Comparison of ENCODE assay signal across 14 mouse cellular contexts in the genomic region with DNA sequence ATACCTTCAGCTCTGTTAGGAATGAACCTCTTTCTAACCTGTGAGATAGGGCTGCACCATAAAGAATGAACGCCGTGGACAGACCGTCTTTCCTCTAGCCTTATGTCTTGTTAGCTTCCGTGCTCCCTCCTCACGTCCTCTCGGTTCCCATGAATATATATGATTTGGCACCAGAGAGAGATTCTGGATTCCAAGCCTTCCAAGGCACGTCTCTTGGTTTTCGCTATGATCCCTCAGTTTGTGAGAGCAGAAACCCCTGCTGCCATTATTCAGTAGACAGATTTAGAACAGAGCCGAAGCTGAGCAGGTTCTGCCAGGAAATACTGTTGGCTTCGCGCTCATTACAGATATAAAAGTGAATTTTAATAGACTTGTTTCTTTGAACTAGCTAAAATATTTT.
A peak's percentile ranks its signal among the peaks of the same experiment; 100 is the strongest.
DNase-seq lines count a peak whose midpoint lies in the region; ATAC-seq lines count a peak whose summit lies in the region.
"Had no signal": no experiment of that assay in that cellular context is flagged by ENCODE, and none has a peak within 500 bp of the region (broad histone marks: within the 10 kb centered on the region; RNA-seq: fewer than 3 reads in every experiment).

No protein-coding gene starts in this region.

- H3K9ac ChIP-seq in forebrain, embryonic 13.5 days = no peak overlapping the region
- no peak overlapping the region for H3K9ac ChIP-seq in hindbrain, embryonic 16.5 days (ENCODE audit: low read depth, low read length)
- H3K9ac ChIP-seq in hindbrain, embryonic 12.5 days = no peak overlapping the region
- no peak overlapping the region for H3K9ac ChIP-seq in neural tube, embryonic 13.5 days
- H3K9ac ChIP-seq: heart, embryonic 12.5 days; liver, embryonic 13.5 days had no signal

- no peaks in the 10 kb centered on the region for H3K36me3 ChIP-seq in forebrain, embryonic 13.5 days (ENCODE audit: poor library complexity, severe bottlenecking)
- H3K36me3 ChIP-seq in forebrain, embryonic 10.5 days (replicated peaks) = no peaks in the 10 kb centered on the region
- no peaks in the 10 kb centered on the region for H3K36me3 ChIP-seq in hindbrain, embryonic 16.5 days (ENCODE audit: control insufficient read depth, insufficient read depth, low read length)
- no peaks in the 10 kb centered on the region for H3K36me3 ChIP-seq in hindbrain, embryonic 12.5 days
- no peaks in the 10 kb centered on the region for H3K36me3 ChIP-seq in neural tube, embryonic 13.5 days
- H3K36me3 ChIP-seq: heart, embryonic 12.5 days; liver, embryonic 13.5 days had no signal

- no peak for DNase-seq in forebrain, embryonic 10.5 days (ENCODE audit: extremely low spot score, low spot score)
- DNase-seq in neural tube, embryonic 10.5 days (ENCODE audit: extremely low spot score, low spot score) = no peak
- DNase-seq in adrenal gland, adult 2 months = no peak
- DNase-seq: gastrocnemius, postnatal 10 days; kidney, postnatal 36 days; liver, embryonic 13.5 days; right cerebral cortex, postnatal 4 days; thymus, postnatal 14 days had no signal

- H3K27ac ChIP-seq in forebrain, embryonic 13.5 days = no peak overlapping the region
- H3K27ac ChIP-seq in forebrain, embryonic 10.5 days = no peak overlapping the region
- H3K27ac ChIP-seq in hindbrain, embryonic 16.5 days (ENCODE audit: low read depth, low read length) = no peak overlapping the region
- H3K27ac ChIP-seq in hindbrain, embryonic 12.5 days = no peak overlapping the region
- H3K27ac ChIP-seq in neural tube, embryonic 13.5 days (replicated peaks) = peak overlapping the region; percentile 39
- H3K27ac ChIP-seq: liver, embryonic 13.5 days had no signal

- no peaks in the 10 kb centered on the region for H3K27me3 ChIP-seq in forebrain, embryonic 13.5 days
- no peaks in the 10 kb centered on the region for H3K27me3 ChIP-seq in forebrain, embryonic 10.5 days (ENCODE audit: poor library complexity, severe bottlenecking)
- H3K27me3 ChIP-seq in hindbrain, embryonic 16.5 days (replicated peaks; ENCODE audit: control insufficient read depth, insufficient read depth, low read length) = no peaks in the 10 kb centered on the region
- no peaks in the 10 kb centered on the region for H3K27me3 ChIP-seq in hindbrain, embryonic 12.5 days
- H3K27me3 ChIP-seq in neural tube, embryonic 13.5 days = no peaks in the 10 kb centered on the region
- H3K27me3 ChIP-seq: heart, embryonic 12.5 days; liver, embryonic 13.5 days had no signal

- H3K4me3 ChIP-seq in forebrain, embryonic 13.5 days = no peak overlapping the region
- H3K4me3 ChIP-seq in forebrain, embryonic 10.5 days = no peak overlapping the region
- H3K4me3 ChIP-seq in hindbrain, embryonic 16.5 days (ENCODE audit: low read length) = no peak overlapping the region
- no peak overlapping the region for H3K4me3 ChIP-seq in hindbrain, embryonic 12.5 days
- H3K4me3 ChIP-seq in neural tube, embryonic 13.5 days = no peak overlapping the region
- H3K4me3 ChIP-seq: heart, embryonic 12.5 days; liver, embryonic 13.5 days had no signal

- WGBS in forebrain, embryonic 13.5 days = 49% methylated on average over 11 of the region's 11 CpGs
- 87% methylated on average over 11 of the region's 11 CpGs for WGBS in forebrain, embryonic 10.5 days
- WGBS in hindbrain, embryonic 16.5 days = 46% methylated on average over 11 of the region's 11 CpGs
- 75% methylated on average over 11 of the region's 11 CpGs for WGBS in hindbrain, embryonic 12.5 days
- 53% methylated on average over 11 of the region's 11 CpGs for WGBS in neural tube, embryonic 13.5 days

- ATAC-seq in forebrain, embryonic 13.5 days = peak; percentile 61; the same call in 1 of the 2 replicates
- no peak for ATAC-seq in hindbrain, embryonic 16.5 days
- no peak for ATAC-seq in hindbrain, embryonic 12.5 days (ENCODE audit: low FRiP score)
- no peak for ATAC-seq in neural tube, embryonic 13.5 days (ENCODE audit: low read depth)
- ATAC-seq: intestine, postnatal 0 days had no signal

- H3K4me2 ChIP-seq in forebrain, embryonic 13.5 days = peak overlapping the region; percentile 15
- H3K4me2 ChIP-seq in hindbrain, embryonic 16.5 days (ENCODE audit: low read length) = peak overlapping the region; percentile 31
- no peak overlapping the region for H3K4me2 ChIP-seq in hindbrain, embryonic 12.5 days (replicated peaks)
- peak overlapping the region; percentile 4; the same call in 1 of the 2 replicates for H3K4me2 ChIP-seq in neural tube, embryonic 13.5 days
- H3K4me2 ChIP-seq: heart, embryonic 12.5 days; liver, embryonic 13.5 days had no signal

- H3K9me3 ChIP-seq in forebrain, embryonic 13.5 days (replicated peaks) = no peaks in the 10 kb centered on the region
- H3K9me3 ChIP-seq in forebrain, embryonic 10.5 days = no peaks in the 10 kb centered on the region
- H3K9me3 ChIP-seq in hindbrain, embryonic 16.5 days (ENCODE audit: control insufficient read depth, low read length) = no peaks in the 10 kb centered on the region
- H3K9me3 ChIP-seq in hindbrain, embryonic 12.5 days (replicated peaks) = no peaks in the 10 kb centered on the region
- no peaks in the 10 kb centered on the region for H3K9me3 ChIP-seq in neural tube, embryonic 13.5 days
- H3K9me3 ChIP-seq: heart, embryonic 12.5 days; liver, embryonic 13.5 days had no signal

- peaks cover 5% of the 10 kb centered on the region for H3K4me1 ChIP-seq in forebrain, embryonic 13.5 days
- no peaks in the 10 kb centered on the region for H3K4me1 ChIP-seq in forebrain, embryonic 10.5 days
- no peaks in the 10 kb centered on the region for H3K4me1 ChIP-seq in hindbrain, embryonic 16.5 days (ENCODE audit: control insufficient read depth, insufficient read depth, low read depth, low read length)
- no peaks in the 10 kb centered on the region for H3K4me1 ChIP-seq in hindbrain, embryonic 12.5 days
- peaks cover 4% of the 10 kb centered on the region for H3K4me1 ChIP-seq in neural tube, embryonic 13.5 days (replicated peaks)
- H3K4me1 ChIP-seq: heart, embryonic 12.5 days; liver, embryonic 13.5 days had no signal
